In genomic region chr8:122618660-122619378, GRCm38 (mm10) we compare ENCODE assay signal across 25 mouse cellular contexts. TPM values are rescaled to one million over a fixed set of nuclear protein-coding genes. Genes with fewer than 3 reads are reported as not detected.
A peak's percentile ranks its signal among the peaks of the same experiment; 100 is the strongest.
DNase-seq lines count a peak whose midpoint lies in the region; ATAC-seq and TF ChIP-seq lines count a peak whose summit lies in the region.
"Had no signal": no experiment of that assay in that cellular context is flagged by ENCODE, and none has a peak within 500 bp of the region (broad histone marks: within the 10 kb centered on the region; RNA-seq: fewer than 3 reads in every experiment).

No protein-coding gene starts in this region.

- ATAC-seq in stomach, embryonic 15.5 days (ENCODE audit: insufficient read depth, low FRiP score, low read depth): peak; percentile 68; the same call in 1 of the 2 replicates
- ATAC-seq in stomach, postnatal 0 days (ENCODE audit: low FRiP score, low TSS enrichment): no peak
- peak; percentile 94 for ATAC-seq in liver, embryonic 14.5 days (ENCODE audit: insufficient read depth)
- ATAC-seq: intestine, postnatal 0 days had no signal

- no peak for TF ChIP-seq CTCF in stomach, postnatal 0 days (IDR thresholded peaks at IDR 0.05; ENCODE audit: low read depth)
- no peak for TF ChIP-seq CTCF in liver, embryonic 14.5 days (IDR thresholded peaks at IDR 0.05; ENCODE audit: low read depth)

- DNase-seq in stomach, postnatal 0 days (ENCODE audit: low spot score): no peak
- DNase-seq in liver, embryonic 14.5 days (ENCODE audit: low read depth in 3 of 3, low spot score in 3 of 3): peak; percentile 75 to 79 (median 78)
- DNase-seq in left cerebral cortex, postnatal 36 days (ENCODE audit: low spot score in 2 of 2): no peak
- DNase-seq in urinary bladder, adult 18-20 months (ENCODE audit: low spot score in 2 of 2): no peak
- no peak for DNase-seq in thymus, postnatal 0 days (ENCODE audit: low spot score)

- no peak overlapping the region for H3K4me2 ChIP-seq in stomach, embryonic 15.5 days
- H3K4me2 ChIP-seq in stomach, postnatal 0 days (replicated peaks; ENCODE audit: low read depth): no peak overlapping the region
- H3K4me2 ChIP-seq in liver, embryonic 14.5 days (ENCODE audit: low read depth): peak overlapping the region; percentile 43
- H3K4me2 ChIP-seq: embryonic facial prominence, embryonic 12.5 days; limb, embryonic 13.5 days; neural tube, embryonic 12.5 days had no signal

- H3K36me3 ChIP-seq in stomach, embryonic 15.5 days: no peaks in the 10 kb centered on the region
- peaks cover 7% of the 10 kb centered on the region for H3K36me3 ChIP-seq in stomach, postnatal 0 days (ENCODE audit: control insufficient read depth, insufficient read depth, low read length)
- H3K36me3 ChIP-seq in erythroblast, embryonic 14.5 days (ENCODE audit: control insufficient read depth): peaks cover 16% of the 10 kb centered on the region
- H3K36me3 ChIP-seq in liver, embryonic 14.5 days (replicated peaks; ENCODE audit: control insufficient read depth, insufficient read depth, low read depth): no peaks in the 10 kb centered on the region
- H3K36me3 ChIP-seq: neural tube, embryonic 12.5 days had no signal

- TF ChIP-seq EP300 in stomach, postnatal 0 days (optimal IDR thresholded peaks at IDR 0.05): no peak
- TF ChIP-seq EP300 in liver, embryonic 14.5 days (IDR thresholded peaks at IDR 0.05; ENCODE audit: low read depth): peak; percentile 85

- peaks cover 16% of the 10 kb centered on the region for H3K4me1 ChIP-seq in stomach, embryonic 15.5 days
- no peaks in the 10 kb centered on the region for H3K4me1 ChIP-seq in stomach, postnatal 0 days (replicated peaks; ENCODE audit: control insufficient read depth, insufficient read depth)
- peaks cover 36% of the 10 kb centered on the region for H3K4me1 ChIP-seq in erythroblast, embryonic 14.5 days (ENCODE audit: control insufficient read depth)
- peaks cover 13 to 14% of the 10 kb centered on the region in 2 experiments for H3K4me1 ChIP-seq in liver, embryonic 14.5 days (replicated peaks; ENCODE audit: control insufficient read depth in 2 of 2, insufficient read depth in 2 of 2, low read length in 1 of 2)

- H3K4me3 ChIP-seq in stomach, embryonic 15.5 days (replicated peaks): no peak overlapping the region
- H3K4me3 ChIP-seq in stomach, postnatal 0 days (ENCODE audit: low read depth, low read length): no peak overlapping the region
- H3K4me3 ChIP-seq in erythroblast, embryonic 14.5 days (replicated peaks): peak overlapping the region; percentile 34
- no peak overlapping the region for H3K4me3 ChIP-seq in liver, embryonic 14.5 days (ENCODE audit: insufficient read depth in 1 of 2, low read depth in 2 of 2, low read length in 2 of 2)
- H3K4me3 ChIP-seq: embryonic facial prominence, embryonic 12.5 days; forebrain, embryonic 10.5 days; heart, adult 2 months; layer of hippocampus, adult 2 months; limb, embryonic 13.5 days; neural tube, embryonic 12.5 days had no signal

- no peak overlapping the region for H3K27ac ChIP-seq in stomach, embryonic 15.5 days
- H3K27ac ChIP-seq in stomach, postnatal 0 days (replicated peaks): no peak overlapping the region
- peak overlapping the region; percentile 64 for H3K27ac ChIP-seq in liver, embryonic 14.5 days
- H3K27ac ChIP-seq: heart, adult 2 months; kidney, postnatal 0 days; layer of hippocampus, adult 2 months; limb, embryonic 13.5 days; neural tube, embryonic 12.5 days had no signal

- H3K9me3 ChIP-seq in stomach, embryonic 15.5 days: no peaks in the 10 kb centered on the region
- no peaks in the 10 kb centered on the region for H3K9me3 ChIP-seq in stomach, postnatal 0 days (ENCODE audit: control insufficient read depth, low read length)
- H3K9me3 ChIP-seq in erythroblast, embryonic 14.5 days (ENCODE audit: control insufficient read depth, low read length): peaks cover 9% of the 10 kb centered on the region
- H3K9me3 ChIP-seq in liver, embryonic 14.5 days (ENCODE audit: control insufficient read depth, low read length): no peaks in the 10 kb centered on the region
- H3K9me3 ChIP-seq: embryonic facial prominence, embryonic 12.5 days; forebrain, embryonic 10.5 days; G1E; limb, embryonic 13.5 days; neural tube, embryonic 12.5 days had no signal

- H3K9ac ChIP-seq in stomach, embryonic 15.5 days: no peak overlapping the region
- no peak overlapping the region for H3K9ac ChIP-seq in stomach, postnatal 0 days (ENCODE audit: low read length)
- H3K9ac ChIP-seq in liver, embryonic 14.5 days (replicated peaks): peak overlapping the region; percentile 38
- H3K9ac ChIP-seq: embryonic facial prominence, embryonic 12.5 days; limb, embryonic 13.5 days; neural tube, embryonic 12.5 days had no signal

- no peaks in the 10 kb centered on the region for H3K27me3 ChIP-seq in stomach, embryonic 15.5 days (replicated peaks)
- H3K27me3 ChIP-seq in stomach, postnatal 0 days (ENCODE audit: control insufficient read depth, insufficient read depth, low read length): no peaks in the 10 kb centered on the region
- H3K27me3 ChIP-seq in erythroblast, embryonic 14.5 days (ENCODE audit: control insufficient read depth): peaks cover 8% of the 10 kb centered on the region; the same call in 1 of the 2 replicates
- no peaks in the 10 kb centered on the region for H3K27me3 ChIP-seq in liver, embryonic 14.5 days (ENCODE audit: control insufficient read depth, insufficient read depth, low read length)
- H3K27me3 ChIP-seq: embryonic facial prominence, embryonic 12.5 days; limb, embryonic 13.5 days; neural tube, embryonic 12.5 days had no signal

- 75% methylated on average over 6 of the region's 6 CpGs for WGBS in stomach, embryonic 15.5 days
- 73% methylated on average over 6 of the region's 6 CpGs for WGBS in stomach, postnatal 0 days
- WGBS in liver, embryonic 14.5 days (ENCODE audit: insufficient replicate concordance): 14% methylated on average over 6 of the region's 6 CpGs

- intact Hi-C loops in left cerebral cortex, postnatal 36 days (cut with DNase I): loop anchor here (1.0 kb wide), 1 partner anchor 211 kb away; no protein-coding TSS in a partner anchor

RNA-seq across cellular contexts. Expression of gene Pabpn1l, which starts 3.7 kb away (rescaled TPM):
- 0.12 TPM in 1 of 2 replicates, not detected in the other for polyA plus RNA-seq in stomach, embryonic 15.5 days (2015; fragmentation: Nextera tagmentation; extraction: Ambion mirVana)
- 0.08 TPM in 1 of 2 replicates, not detected in the other for polyA plus RNA-seq in stomach, postnatal 0 days (2015; fragmentation: Nextera tagmentation; extraction: Ambion mirVana)
- not detected in 2 replicates for polyA plus RNA-seq in erythroblast, embryonic 14.5 days (2012)
- 0.03 TPM in 1 of 2 replicates, not detected in the other for polyA plus RNA-seq in liver, embryonic 14.5 days (2012; rRNA removed)
- not detected in 2 replicates for polyA plus RNA-seq in liver, embryonic 14.5 days (2014; fragmentation: Nextera tagmentation; extraction: Ambion mirVana)
- total RNA-seq in left cerebral cortex, postnatal 36 days (2021): not detected
- 0.36 and 0.43 TPM in 2 replicates for polyA plus RNA-seq in thymus, postnatal 0 days (2015; fragmentation: Nextera tagmentation; extraction: Ambion mirVana)
- total RNA-seq: adrenal gland, adult 18-20 months; common myeloid progenitor, adult 5-6 weeks; gastrocnemius, postnatal 14 days; left cerebral cortex, adult 18-20 months; megakaryocyte, adult 5-6 weeks; monocyte, adult 5-6 weeks had no signal
- polyA plus RNA-seq: embryonic facial prominence, embryonic 12.5 days; forebrain, embryonic 10.5 days; G1E; heart, postnatal 0 days; hindbrain, embryonic 16.5 days; intestine, postnatal 0 days; limb, embryonic 13.5 days; lung, postnatal 0 days; neural tube, embryonic 12.5 days had no signal

RNA-seq across cellular contexts. Expression of gene Trappc2l, which starts 7.4 kb away (rescaled TPM):
- polyA plus RNA-seq in stomach, embryonic 15.5 days (2015; fragmentation: Nextera tagmentation; extraction: Ambion mirVana): 49.7 and 61.8 TPM in 2 replicates
- polyA plus RNA-seq in stomach, postnatal 0 days (2015; fragmentation: Nextera tagmentation; extraction: Ambion mirVana): 48.0 and 49.5 TPM in 2 replicates
- polyA plus RNA-seq in erythroblast, embryonic 14.5 days (2012): 0.16 and 0.80 TPM in 2 replicates
- 15.5 and 27.9 TPM in 2 replicates for polyA plus RNA-seq in liver, embryonic 14.5 days (2012; rRNA removed)
- 32.5 and 35.4 TPM in 2 replicates for polyA plus RNA-seq in liver, embryonic 14.5 days (2014; fragmentation: Nextera tagmentation; extraction: Ambion mirVana)
- total RNA-seq in left cerebral cortex, postnatal 36 days (2021): 10 to 100 TPM; 78.7 to 84.5 TPM
- polyA plus RNA-seq in thymus, postnatal 0 days (2015; fragmentation: Nextera tagmentation; extraction: Ambion mirVana): 52.9 and 56.9 TPM in 2 replicates

RNA-seq across cellular contexts. Expression of gene Galns, which starts 7.6 kb away (rescaled TPM):
- 11.9 and 13.1 TPM in 2 replicates for polyA plus RNA-seq in stomach, embryonic 15.5 days (2015; fragmentation: Nextera tagmentation; extraction: Ambion mirVana)
- polyA plus RNA-seq in stomach, postnatal 0 days (2015; fragmentation: Nextera tagmentation; extraction: Ambion mirVana): 8.2 TPM in 2 replicates
- polyA plus RNA-seq in erythroblast, embryonic 14.5 days (2012): 0.07 and 0.08 TPM in 2 replicates
- 4.3 and 4.6 TPM in 2 replicates for polyA plus RNA-seq in liver, embryonic 14.5 days (2012; rRNA removed)
- polyA plus RNA-seq in liver, embryonic 14.5 days (2014; fragmentation: Nextera tagmentation; extraction: Ambion mirVana): 3.8 and 4.7 TPM in 2 replicates
- total RNA-seq in left cerebral cortex, postnatal 36 days (2021): 1 to 10 TPM; 8.8 to 9.2 TPM
- 10.5 and 11.7 TPM in 2 replicates for polyA plus RNA-seq in thymus, postnatal 0 days (2015; fragmentation: Nextera tagmentation; extraction: Ambion mirVana)

RNA-seq across cellular contexts. Expression of gene Aprt, which starts 42.1 kb away (rescaled TPM):
- polyA plus RNA-seq in stomach, embryonic 15.5 days (2015; fragmentation: Nextera tagmentation; extraction: Ambion mirVana): 354 and 399 TPM in 2 replicates
- polyA plus RNA-seq in stomach, postnatal 0 days (2015; fragmentation: Nextera tagmentation; extraction: Ambion mirVana): 311 and 314 TPM in 2 replicates
- polyA plus RNA-seq in erythroblast, embryonic 14.5 days (2012): 4.8 and 8.0 TPM in 2 replicates
- 87.5 and 101 TPM in 2 replicates for polyA plus RNA-seq in liver, embryonic 14.5 days (2012; rRNA removed)
- polyA plus RNA-seq in liver, embryonic 14.5 days (2014; fragmentation: Nextera tagmentation; extraction: Ambion mirVana): 197 TPM in 2 replicates
- 10 to 100 TPM; 54.5 to 62.3 TPM for total RNA-seq in left cerebral cortex, postnatal 36 days (2021)
- 173 and 174 TPM in 2 replicates for polyA plus RNA-seq in thymus, postnatal 0 days (2015; fragmentation: Nextera tagmentation; extraction: Ambion mirVana)

RNA-seq across cellular contexts. Expression of gene Cdt1, which starts 51.0 kb away (rescaled TPM):
- 34.9 and 37.0 TPM in 2 replicates for polyA plus RNA-seq in stomach, embryonic 15.5 days (2015; fragmentation: Nextera tagmentation; extraction: Ambion mirVana)
- 11.8 TPM in 2 replicates for polyA plus RNA-seq in stomach, postnatal 0 days (2015; fragmentation: Nextera tagmentation; extraction: Ambion mirVana)
- polyA plus RNA-seq in erythroblast, embryonic 14.5 days (2012): 94.9 and 97.5 TPM in 2 replicates
- 62.3 and 65.3 TPM in 2 replicates for polyA plus RNA-seq in liver, embryonic 14.5 days (2012; rRNA removed)
- polyA plus RNA-seq in liver, embryonic 14.5 days (2014; fragmentation: Nextera tagmentation; extraction: Ambion mirVana): 41.9 and 48.8 TPM in 2 replicates
- total RNA-seq in left cerebral cortex, postnatal 36 days (2021): 1 to 10 TPM; 1.8 to 3.5 TPM
- 50.6 and 51.1 TPM in 2 replicates for polyA plus RNA-seq in thymus, postnatal 0 days (2015; fragmentation: Nextera tagmentation; extraction: Ambion mirVana)

Comparison
In these comparisons a context has a peak if more than half of its experiments do, and no peak if none do; other contexts are left out.
1. DNase-seq: peak in liver, embryonic 14.5 days (3 of 3); none in stomach, postnatal 0 days (single experiment), left cerebral cortex, postnatal 36 days (0 of 2), urinary bladder, adult 18-20 months (0 of 2) and thymus, postnatal 0 days (single experiment).